Mouse (Mus musculus): ENCODE results near the gene Fam43a. TPM values are rescaled to one million over a fixed set of nuclear protein-coding genes. Genes with fewer than 3 reads are reported as not detected.

The Fam43a gene
- polyA plus RNA-seq, 1 experiment from 2014 or later, result 5.0 TPM

GRCm38 (mm10) chr16:30572239-30572638 lies 27.3 kb upstream of the Fam43a start:
- Histone ChIP-seq H3K36me3 (peaks cover 95% of the 10 kb centered on the region), H3K27ac (no peak overlapping the region), H3K4me1 (replicated peaks) (no peaks in the 10 kb centered on the region), H3K4me2 (no peak overlapping the region), H3K9me3 (replicated peaks) (no peaks in the 10 kb centered on the region), H3K4me3 (replicated peaks) (no peak overlapping the region), H3K27me3 (no peaks in the 10 kb centered on the region), H3K9ac (no peak overlapping the region)
- WGBS (ENCODE audit: insufficient replicate concordance), result 74% methylated on average over 4 of the region's 4 CpGs
- DNase-seq, result no peak
- no peak for ATAC-seq (ENCODE audit: low read depth)

GRCm38 (mm10) chr16:30575815-30576214 lies 23.7 kb upstream of the Fam43a start:
- Histone ChIP-seq H3K36me3 (peaks cover 95% of the 10 kb centered on the region), H3K4me1 (replicated peaks) (no peaks in the 10 kb centered on the region), H3K4me3 (replicated peaks) (no peak overlapping the region), H3K9ac (no peak overlapping the region), H3K9me3 (replicated peaks) (no peaks in the 10 kb centered on the region), H3K27ac (no peak overlapping the region), H3K4me2 (no peak overlapping the region), H3K27me3 (no peaks in the 10 kb centered on the region)
- ATAC-seq (ENCODE audit: low read depth) (no peak), DNase-seq (no peak)
- 66% methylated on average over 7 of the region's 7 CpGs for WGBS (ENCODE audit: insufficient replicate concordance)

- Histone ChIP-seq H3K27me3 (no peaks in the 10 kb centered on the region), H3K4me2 (no peak overlapping the region), H3K36me3 (peaks cover 95% of the 10 kb centered on the region), H3K27ac (no peak overlapping the region), H3K9ac (no peak overlapping the region), H3K4me3 (replicated peaks) (no peak overlapping the region), H3K9me3 (replicated peaks) (no peaks in the 10 kb centered on the region), H3K4me1 (replicated peaks) (no peaks in the 10 kb centered on the region)
- WGBS (ENCODE audit: insufficient replicate concordance), result 65% methylated on average over 1 of the region's 1 CpGs
- DNase-seq (no peak), ATAC-seq (ENCODE audit: low read depth) (no peak)
Measured at GRCm38 (mm10) chr16:30576392-30576791, 23.1 kb upstream of the Fam43a start.

- H3K4me2 ChIP-seq, result no peak overlapping the region
- no peak overlapping the region for H3K4me3 ChIP-seq (replicated peaks)
- H3K36me3 ChIP-seq, result peaks cover 97% of the 10 kb centered on the region
- DNase-seq (no peak), ATAC-seq (ENCODE audit: low read depth) (no peak)
- no peaks in the 10 kb centered on the region for H3K9me3 ChIP-seq (replicated peaks)
- H3K27ac ChIP-seq, result no peak overlapping the region
- peaks cover 8% of the 10 kb centered on the region for H3K4me1 ChIP-seq (replicated peaks)
- no peaks in the 10 kb centered on the region for H3K27me3 ChIP-seq
- WGBS (ENCODE audit: insufficient replicate concordance), result 87% methylated on average over 5 of the region's 5 CpGs
- no peak overlapping the region for H3K9ac ChIP-seq
Measured at GRCm38 (mm10) chr16:30580765-30581164, 18.8 kb upstream of the Fam43a start.

- H3K27ac ChIP-seq, result peak overlapping the region; percentile 62
- under 1% methylated on average over 19 of the region's 19 CpGs for WGBS (ENCODE audit: insufficient replicate concordance)
- peaks cover 18% of the 10 kb centered on the region for H3K4me1 ChIP-seq (replicated peaks)
- DNase-seq (no peak), ATAC-seq (ENCODE audit: low read depth) (peak; percentile 43)
- H3K4me3 ChIP-seq (replicated peaks), result peak overlapping the region; percentile 92
- H3K27me3 ChIP-seq, result no peaks in the 10 kb centered on the region
- H3K9ac ChIP-seq, result peak overlapping the region; percentile 83
- H3K4me2 ChIP-seq, result peak overlapping the region; percentile 86
- no peaks in the 10 kb centered on the region for H3K9me3 ChIP-seq (replicated peaks)
- H3K36me3 ChIP-seq, result peaks cover 36% of the 10 kb centered on the region
Measured at GRCm38 (mm10) chr16:30586935-30587493, 12.5 kb upstream of the Fam43a start.

- peaks cover 29% of the 10 kb centered on the region for H3K36me3 ChIP-seq
- peak; percentile 82 for DNase-seq
- H3K27ac ChIP-seq, result peak within 1 kb of the TSS; percentile 62
- peak; percentile 93 for ATAC-seq (ENCODE audit: low read depth)
- H3K4me1 ChIP-seq (replicated peaks), result peaks cover 18% of the 10 kb centered on the region
- peak within 1 kb of the TSS; percentile 83 for H3K9ac ChIP-seq
- H3K27me3 ChIP-seq, result no peaks in the 10 kb centered on the region
- H3K4me3 ChIP-seq (replicated peaks), result peak within 1 kb of the TSS; percentile 92
- H3K4me2 ChIP-seq, result peak within 1 kb of the TSS; percentile 86
- WGBS (ENCODE audit: insufficient replicate concordance), result 4% methylated on average over 35 of the region's 35 CpGs
- H3K9me3 ChIP-seq (replicated peaks), result no peaks in the 10 kb centered on the region
Measured at GRCm38 (mm10) chr16:30587494-30588327, 11.8 kb upstream of the Fam43a start, which contains the start of gene Lsg1. Gene Lsg1 (minus strand): TSS chr16:30587592.

GRCm38 (mm10) chr16:30590264-30591209 lies 9.0 kb upstream of the Fam43a start:
- peaks cover 13% of the 10 kb centered on the region for H3K4me1 ChIP-seq (replicated peaks)
- DNase-seq, result no peak
- no peak overlapping the region for H3K27ac ChIP-seq
- H3K4me2 ChIP-seq, result no peak overlapping the region
- peaks cover 3% of the 10 kb centered on the region; the same call in 1 of the 2 replicates for H3K27me3 ChIP-seq
- no peak for ATAC-seq (ENCODE audit: low read depth)
- 35% methylated on average over 7 of the region's 7 CpGs for WGBS (ENCODE audit: insufficient replicate concordance)
- no peaks in the 10 kb centered on the region for H3K9me3 ChIP-seq (replicated peaks)
- peaks cover 1% of the 10 kb centered on the region for H3K36me3 ChIP-seq
- no peak overlapping the region for H3K9ac ChIP-seq
- no peak overlapping the region for H3K4me3 ChIP-seq (replicated peaks)

- DNase-seq (no peak), ATAC-seq (ENCODE audit: low read depth) (no peak)
- Histone ChIP-seq H3K4me2 (no peak overlapping the region), H3K27ac (no peak overlapping the region), H3K9me3 (replicated peaks) (no peaks in the 10 kb centered on the region), H3K36me3 (no peaks in the 10 kb centered on the region), H3K27me3 (peaks cover 9% of the 10 kb centered on the region; the same call in 1 of the 2 replicates), H3K4me3 (replicated peaks) (no peak overlapping the region), H3K4me1 (replicated peaks) (peaks cover 6% of the 10 kb centered on the region; the same call in 1 of the 2 replicates), H3K9ac (no peak overlapping the region)
- 38% methylated on average over 3 of the region's 3 CpGs for WGBS (ENCODE audit: insufficient replicate concordance)
Measured at GRCm38 (mm10) chr16:30591990-30592389, 7.5 kb upstream of the Fam43a start.

GRCm38 (mm10) chr16:30595356-30595755 lies 4.2 kb upstream of the Fam43a start:
- Histone ChIP-seq H3K9ac (no peak overlapping the region), H3K27ac (no peak overlapping the region), H3K9me3 (replicated peaks) (no peaks in the 10 kb centered on the region), H3K27me3 (peaks cover 37% of the 10 kb centered on the region), H3K4me1 (replicated peaks) (peaks cover 16% of the 10 kb centered on the region), H3K4me3 (replicated peaks) (no peak overlapping the region), H3K4me2 (no peak overlapping the region), H3K36me3 (no peaks in the 10 kb centered on the region)
- DNase-seq (no peak), ATAC-seq (ENCODE audit: low read depth) (no peak)
- 30% methylated on average over 3 of the region's 3 CpGs for WGBS (ENCODE audit: insufficient replicate concordance)

- 52% methylated on average over 14 of the region's 14 CpGs for WGBS (ENCODE audit: insufficient replicate concordance)
- H3K4me3 ChIP-seq (replicated peaks), result no peak overlapping the region
- no peak overlapping the region for H3K4me2 ChIP-seq
- peaks cover 21% of the 10 kb centered on the region for H3K4me1 ChIP-seq (replicated peaks)
- H3K36me3 ChIP-seq, result no peaks in the 10 kb centered on the region
- no peak overlapping the region for H3K9ac ChIP-seq
- peaks cover 44% of the 10 kb centered on the region for H3K27me3 ChIP-seq
- ATAC-seq (ENCODE audit: low read depth) (no peak), DNase-seq (no peak)
- H3K9me3 ChIP-seq (replicated peaks), result no peaks in the 10 kb centered on the region
- no peak overlapping the region for H3K27ac ChIP-seq
Measured at GRCm38 (mm10) chr16:30595835-30596557, 3.5 kb upstream of the Fam43a start.

Measured in liver, embryonic 13.5 days (tissue).